25 mouse cellular contexts compared by ENCODE assay signal in genomic region chr7:129281966-129282365, GRCm38 (mm10). TPM values are rescaled to one million over a fixed set of nuclear protein-coding genes. Genes with fewer than 3 reads are reported as not detected.
A peak's percentile ranks its signal among the peaks of the same experiment; 100 is the strongest.
DNase-seq lines count a peak whose midpoint lies in the region; ATAC-seq lines count a peak whose summit lies in the region.
"Had no signal": no experiment of that assay in that cellular context is flagged by ENCODE, and none has a peak within 500 bp of the region (broad histone marks: within the 10 kb centered on the region; RNA-seq: fewer than 3 reads in every experiment).

No protein-coding gene starts in this region.

- 0 out of 2 replicates have a peak, but pooled peaks cover 3% of the 10 kb centered on the region for H3K4me1 ChIP-seq in heart, embryonic 10.5 days
- peaks cover 3% of the 10 kb centered on the region; the same call in 1 of the 2 replicates for H3K4me1 ChIP-seq in heart, embryonic 11.5 days (ENCODE audit: control insufficient read depth, insufficient read depth, low read length)
- no peaks in the 10 kb centered on the region for H3K4me1 ChIP-seq in midbrain, embryonic 11.5 days (ENCODE audit: control insufficient read depth, insufficient read depth, low read length)
- peaks cover 5% of the 10 kb centered on the region; the same call in 1 of the 2 replicates for H3K4me1 ChIP-seq in midbrain, embryonic 10.5 days

- no peak overlapping the region for H3K9ac ChIP-seq in heart, embryonic 11.5 days (ENCODE audit: low read depth, low read length)
- no peak overlapping the region for H3K9ac ChIP-seq in midbrain, embryonic 11.5 days (ENCODE audit: low read length)

- no peak for ATAC-seq in heart, embryonic 11.5 days (replicated peaks; ENCODE audit: insufficient number of reproducible peaks, low FRiP score, low TSS enrichment)
- no peak for ATAC-seq in midbrain, embryonic 11.5 days (ENCODE audit: low FRiP score)
- ATAC-seq: activated CD4-positive, CD25-positive, alpha-beta regulatory T cell, adult 4 months; CD4-positive, CD25-positive, alpha-beta regulatory T cell, adult 4 months; Patski had no signal

- no peak overlapping the region for H3K4me2 ChIP-seq in heart, embryonic 11.5 days
- no peak overlapping the region for H3K4me2 ChIP-seq in midbrain, embryonic 11.5 days

- H3K36me3 ChIP-seq in heart, embryonic 10.5 days = no peaks in the 10 kb centered on the region
- H3K36me3 ChIP-seq in heart, embryonic 11.5 days (ENCODE audit: control insufficient read depth, insufficient read depth, low read length) = no peaks in the 10 kb centered on the region
- H3K36me3 ChIP-seq in midbrain, embryonic 11.5 days (ENCODE audit: control insufficient read depth, insufficient read depth, low read length) = no peaks in the 10 kb centered on the region
- H3K36me3 ChIP-seq in midbrain, embryonic 10.5 days = no peaks in the 10 kb centered on the region
- H3K36me3 ChIP-seq: G1E had no signal

- WGBS in heart, embryonic 10.5 days = 78% methylated on average over 4 of the region's 4 CpGs
- 73% methylated on average over 4 of the region's 4 CpGs for WGBS in heart, embryonic 11.5 days (ENCODE audit: insufficient replicate concordance)
- 92% methylated on average over 4 of the region's 4 CpGs for WGBS in midbrain, embryonic 11.5 days
- WGBS in midbrain, embryonic 10.5 days = 89% methylated on average over 4 of the region's 4 CpGs

- H3K4me3 ChIP-seq in heart, embryonic 10.5 days = no peak overlapping the region
- H3K4me3 ChIP-seq in heart, embryonic 11.5 days (ENCODE audit: low read depth, low read length) = no peak overlapping the region
- H3K4me3 ChIP-seq in midbrain, embryonic 11.5 days (ENCODE audit: low read depth, low read length) = no peak overlapping the region
- no peak overlapping the region for H3K4me3 ChIP-seq in midbrain, embryonic 10.5 days

- H3K9me3 ChIP-seq in heart, embryonic 10.5 days = no peaks in the 10 kb centered on the region
- H3K9me3 ChIP-seq in heart, embryonic 11.5 days (replicated peaks; ENCODE audit: control insufficient read depth, low read length) = no peaks in the 10 kb centered on the region
- H3K9me3 ChIP-seq in midbrain, embryonic 11.5 days (ENCODE audit: control insufficient read depth, low read length) = no peaks in the 10 kb centered on the region
- no peaks in the 10 kb centered on the region for H3K9me3 ChIP-seq in midbrain, embryonic 10.5 days (replicated peaks)

- H3K27ac ChIP-seq in heart, embryonic 10.5 days = no peak overlapping the region
- H3K27ac ChIP-seq in heart, embryonic 11.5 days (ENCODE audit: low read depth, low read length) = no peak overlapping the region
- no peak overlapping the region for H3K27ac ChIP-seq in midbrain, embryonic 11.5 days (ENCODE audit: low read depth, low read length)
- H3K27ac ChIP-seq in midbrain, embryonic 10.5 days (replicated peaks) = no peak overlapping the region

- H3K27me3 ChIP-seq in heart, embryonic 10.5 days (ENCODE audit: insufficient read depth, poor library complexity, severe bottlenecking) = no peaks in the 10 kb centered on the region
- peaks cover 2% of the 10 kb centered on the region; the same call in 1 of the 2 replicates for H3K27me3 ChIP-seq in heart, embryonic 11.5 days (ENCODE audit: control insufficient read depth, insufficient read depth, low read length)
- no peaks in the 10 kb centered on the region for H3K27me3 ChIP-seq in midbrain, embryonic 11.5 days (ENCODE audit: control insufficient read depth, insufficient read depth, low read length)
- H3K27me3 ChIP-seq in midbrain, embryonic 10.5 days (ENCODE audit: low read depth, poor library complexity, severe bottlenecking) = no peaks in the 10 kb centered on the region

- peak; percentile 19 for DNase-seq in heart, adult 11 months
- no peak for DNase-seq in heart, adult 18-20 months
- DNase-seq in heart, embryonic 10.5 days (ENCODE audit: low spot score) = peak; percentile 52
- peak; percentile 54 for DNase-seq in midbrain, embryonic 11.5 days (ENCODE audit: low spot score, missing footprints)
- no peak for DNase-seq in midbrain, embryonic 10.5 days (ENCODE audit: low spot score)
- DNase-seq: adrenal gland, adult 2 months; adrenal gland, adult 8-10 months; adrenal gland, postnatal 10 days; adrenal gland, postnatal 14 days; adrenal gland, postnatal 25 days; adrenal gland, postnatal 36 days; B cell, adult 2 months; cerebellum, adult 11 months; cerebellum, adult 11-12 months; cerebellum, adult 18-20 months had no signal

RNA-seq across cellular contexts. Expression of gene Plpp4, which starts 25.1 kb away (rescaled TPM):
- not detected for total RNA-seq in heart, adult 18-20 months (2021)
- 0.28 and 0.34 TPM in 2 replicates for polyA plus RNA-seq in heart, embryonic 10.5 days (2016; fragmentation: Nextera tagmentation; extraction: Ambion mirVana)
- polyA plus RNA-seq in heart, embryonic 11.5 days (2014; fragmentation: Nextera tagmentation; extraction: Ambion mirVana) = 0.21 and 0.46 TPM in 2 replicates
- polyA plus RNA-seq in midbrain, embryonic 11.5 days (2014; fragmentation: Nextera tagmentation; extraction: Ambion mirVana) = 4.5 TPM in 2 replicates
- polyA plus RNA-seq in midbrain, embryonic 10.5 days (2016; fragmentation: Nextera tagmentation; extraction: Ambion mirVana) = 2.7 and 4.3 TPM in 2 replicates
- total RNA-seq: adrenal gland, adult 18-20 months; adrenal gland, adult 2 months; adrenal gland, adult 8-10 months; adrenal gland, postnatal 14 days; adrenal gland, postnatal 25 days; adrenal gland, postnatal 36 days; CH12.LX; ES-E14; G1E; MEL had no signal
- polyA plus RNA-seq: activated CD4-positive, CD25-positive, alpha-beta regulatory T cell, adult 4 months; adrenal gland, adult 2 months; C2C12; CD4-positive, CD25-positive, alpha-beta regulatory T cell, adult 4 months; G1E; Patski had no signal

Comparison
In these comparisons a context has a peak if more than half of its experiments do, and no peak if none do; other contexts are left out.
1. DNase-seq: peak in heart, adult 11 months (single experiment), heart, embryonic 10.5 days (single experiment) and midbrain, embryonic 11.5 days (single experiment); none in heart, adult 18-20 months (0 of 2) and midbrain, embryonic 10.5 days (single experiment).